Mouse (Mus musculus): ENCODE measurements around the gene Carhsp1.

DNA sequence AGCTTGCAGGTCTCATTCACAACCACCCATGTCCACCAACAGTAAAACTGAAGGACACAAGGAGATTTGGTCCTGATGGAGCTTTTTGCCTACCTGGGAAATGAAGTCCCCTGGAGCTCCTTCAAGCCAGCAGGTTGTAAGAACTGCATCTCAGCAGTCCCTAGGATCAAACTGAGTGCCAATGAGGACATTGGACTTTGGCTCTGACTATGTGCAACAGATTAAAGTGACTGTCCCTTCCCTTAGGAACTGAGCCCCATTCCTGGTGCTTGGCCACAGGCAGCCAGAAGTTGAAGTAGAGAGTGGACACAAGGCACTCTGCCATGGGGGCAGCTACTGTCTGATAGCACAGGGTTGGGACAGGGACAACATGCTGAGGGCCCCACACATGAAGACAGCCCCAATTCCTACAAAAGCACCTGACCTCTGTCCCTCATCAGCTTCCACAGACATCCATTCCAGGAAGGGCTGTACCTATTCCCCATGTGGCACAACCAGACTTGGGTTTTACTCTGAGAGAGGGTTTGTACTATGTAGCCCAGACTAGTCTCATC lies 15.7 kb upstream of the Carhsp1 start:
- TF ChIP-seq GATA1 (IDR thresholded peaks at IDR 0.05; ENCODE audit: borderline replicate concordance, low read length) (no peak), FLI1 (IDR thresholded peaks at IDR 0.05; ENCODE audit: low read length) (no peak)

Measured in megakaryocyte, embryonic 14.5 days (primary cell).